Mouse (Mus musculus): ENCODE data around the gene Trim6.
A peak's percentile ranks its signal among the peaks of the same experiment; 100 is the strongest.
"Not testable (repeated sequence)": the region's sequence is repeated elsewhere in the genome, so short reads cannot be mapped to it uniquely, and the experiment has no call there.

The Trim6 gene

DNA sequence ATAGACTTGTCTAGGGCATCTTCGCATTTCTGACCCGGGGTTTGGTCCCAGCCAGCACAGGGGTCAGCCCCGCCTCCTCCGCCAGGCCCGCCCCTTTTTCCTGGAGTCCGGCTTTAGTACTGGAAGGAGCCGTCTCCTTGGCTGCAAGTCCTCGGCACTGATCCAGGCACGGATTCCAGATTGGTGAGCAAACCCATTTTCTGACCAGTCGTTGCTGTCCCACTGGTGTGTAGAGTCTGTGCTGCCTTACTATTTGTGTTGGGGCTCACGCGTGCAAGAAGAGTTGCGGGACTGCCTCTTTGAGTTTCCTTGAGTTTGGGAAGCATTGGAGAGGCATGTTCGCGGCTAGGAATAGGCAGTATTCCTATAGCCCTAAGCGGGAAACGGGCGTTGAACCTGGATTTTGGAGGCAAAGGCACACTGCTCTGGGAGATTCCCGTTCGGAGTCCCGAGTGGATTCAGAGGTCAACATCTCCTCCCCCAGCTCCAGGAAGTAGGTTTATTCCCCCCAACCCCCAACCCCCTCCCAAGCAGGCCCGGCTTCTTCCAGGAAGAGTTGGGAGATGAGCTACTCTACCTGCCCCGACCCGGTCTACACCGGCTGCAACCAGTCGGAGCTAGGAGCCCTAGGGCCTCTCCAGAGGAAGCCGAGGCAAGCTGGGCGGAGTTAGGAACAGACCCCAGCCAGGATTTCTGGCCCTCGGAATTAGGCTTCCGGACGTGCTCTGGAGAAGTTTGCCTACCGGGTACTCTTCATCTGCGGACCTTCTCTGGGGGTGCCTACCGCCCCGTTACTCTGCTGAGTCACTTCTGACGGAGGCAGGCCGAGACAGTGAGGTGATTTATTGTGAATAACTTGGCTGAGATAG lies at the start of gene Trim6:
Gene Trim6 (plus strand): TSS at position 93 of the 869 bp plus-strand sequence.
- DNase-seq (ENCODE audit: low read depth, low spot score): no peak

DNA sequence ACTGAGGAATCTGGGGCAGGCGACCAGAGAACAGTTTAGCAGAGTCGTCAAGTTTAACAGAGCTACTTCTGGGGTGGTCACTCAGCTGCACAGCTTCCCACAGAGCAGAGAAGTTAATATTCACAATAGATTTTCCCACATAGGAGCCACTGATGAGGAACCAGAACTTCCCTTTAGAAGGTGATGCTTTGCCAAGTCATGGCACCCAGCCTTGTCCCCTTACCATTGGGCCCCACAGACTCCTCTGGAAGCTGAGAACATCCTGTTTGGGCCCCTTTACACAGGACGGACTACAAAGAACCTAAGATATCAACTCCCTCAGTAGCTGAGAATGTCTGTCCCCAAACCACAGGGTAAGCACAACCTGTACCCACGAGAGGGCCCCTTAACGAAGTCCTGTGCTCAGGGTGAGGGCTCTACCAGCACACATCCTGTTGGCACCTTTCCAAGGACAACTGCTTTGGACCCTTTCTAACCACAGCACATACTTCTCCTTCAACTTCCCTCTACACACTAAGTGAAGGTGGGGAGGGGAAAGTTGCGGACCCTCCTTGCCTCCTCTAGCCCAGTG lies 48.9 kb upstream of the Trim6 start:
- no peak for DNase-seq (ENCODE audit: low read depth, low spot score)

DNA sequence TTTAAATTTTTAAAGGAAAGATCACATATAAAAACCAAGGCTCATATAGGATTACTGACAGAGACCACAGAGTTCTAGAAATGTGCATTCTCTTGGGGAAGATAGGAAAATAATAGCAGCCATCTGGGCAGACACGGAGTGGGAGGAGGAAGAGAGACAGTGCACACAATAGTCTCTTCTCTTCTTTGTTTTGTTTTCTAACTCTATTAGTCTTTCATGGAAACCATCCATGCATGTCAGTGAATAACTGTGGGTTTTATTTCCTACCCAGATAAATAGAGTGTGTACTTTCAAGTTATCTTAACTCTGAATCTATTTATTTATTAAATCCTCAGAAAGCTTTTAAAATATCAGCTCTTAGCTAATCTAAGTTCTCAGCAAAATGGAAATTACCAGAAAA lies 43.5 kb upstream of the Trim6 start:
- no peak for DNase-seq (ENCODE audit: low read depth, low spot score)

DNA sequence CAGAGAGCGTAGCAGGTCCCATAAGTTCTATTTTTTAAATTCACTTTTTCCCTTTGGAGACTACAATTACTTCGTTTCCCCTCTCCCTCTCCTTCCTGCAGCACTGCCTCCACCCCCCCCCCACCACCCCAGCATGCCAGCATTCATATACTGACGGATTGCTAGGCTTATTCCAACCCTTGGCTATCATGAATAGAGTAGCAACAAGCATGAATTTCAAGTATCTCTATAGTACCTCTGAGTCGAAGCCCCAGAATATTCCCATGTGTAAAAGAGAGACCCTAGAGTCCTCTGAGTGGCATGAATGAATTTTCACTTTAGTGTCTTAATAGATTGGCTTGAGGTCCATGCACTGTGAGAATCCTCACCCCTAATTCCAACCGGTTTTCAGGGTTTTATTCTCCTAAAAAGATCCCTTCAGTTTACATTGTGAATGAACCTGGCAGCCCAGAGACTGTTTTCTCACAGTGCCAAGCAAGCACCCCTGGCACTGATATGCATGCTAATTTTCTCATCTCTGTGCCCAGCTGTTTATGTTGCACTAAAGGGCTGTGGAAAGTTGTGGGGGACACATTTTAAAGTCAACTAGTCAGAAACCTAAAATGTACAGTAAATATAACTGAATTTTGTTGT lies 40.1 kb upstream of the Trim6 start:
- no peak for DNase-seq (ENCODE audit: low read depth, low spot score)

DNA sequence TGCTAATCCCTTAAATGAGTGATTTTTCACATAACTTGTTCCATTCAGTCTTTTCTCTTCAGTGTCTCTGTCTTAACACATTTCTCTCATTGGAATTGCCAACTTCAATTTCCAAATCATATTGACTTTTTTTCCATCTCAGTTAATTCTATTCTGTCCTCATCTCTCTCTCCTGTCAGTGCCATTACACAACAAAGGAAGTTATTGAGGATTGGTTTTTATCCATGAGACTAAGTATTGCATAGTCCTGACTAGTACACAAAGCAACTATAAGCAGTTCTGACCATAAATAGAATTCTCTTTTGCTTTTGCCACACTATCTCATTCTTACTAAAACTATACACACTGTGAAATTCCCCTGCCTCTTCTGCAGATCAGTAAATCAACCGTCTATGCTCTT lies 39.5 kb upstream of the Trim6 start:
- no peak for DNase-seq (ENCODE audit: low read depth, low spot score)

DNA sequence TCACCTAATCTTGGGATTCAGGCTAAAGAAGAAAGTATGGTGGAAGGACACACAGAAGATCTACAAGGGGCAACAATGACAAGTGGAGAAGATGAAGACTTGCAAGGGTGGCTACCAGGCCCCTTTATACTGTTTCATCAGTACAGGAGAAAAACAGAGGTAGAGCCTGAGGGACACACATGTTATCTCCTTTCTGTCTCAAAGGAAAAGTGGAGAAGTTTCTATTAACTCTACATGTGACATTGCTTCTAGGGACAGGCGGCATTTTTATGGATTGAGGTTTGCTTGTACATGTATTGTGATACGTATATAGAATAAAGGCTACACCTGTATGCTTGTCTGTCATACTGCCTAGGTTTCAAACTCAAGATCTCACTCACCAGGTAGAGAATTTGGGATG lies 35.3 kb upstream of the Trim6 start, which contains the start of gene Olfr648:
Gene Olfr648 (minus strand): TSS at position 101 of the 400 bp plus-strand sequence.
- no peak for DNase-seq (ENCODE audit: low read depth, low spot score)

DNA sequence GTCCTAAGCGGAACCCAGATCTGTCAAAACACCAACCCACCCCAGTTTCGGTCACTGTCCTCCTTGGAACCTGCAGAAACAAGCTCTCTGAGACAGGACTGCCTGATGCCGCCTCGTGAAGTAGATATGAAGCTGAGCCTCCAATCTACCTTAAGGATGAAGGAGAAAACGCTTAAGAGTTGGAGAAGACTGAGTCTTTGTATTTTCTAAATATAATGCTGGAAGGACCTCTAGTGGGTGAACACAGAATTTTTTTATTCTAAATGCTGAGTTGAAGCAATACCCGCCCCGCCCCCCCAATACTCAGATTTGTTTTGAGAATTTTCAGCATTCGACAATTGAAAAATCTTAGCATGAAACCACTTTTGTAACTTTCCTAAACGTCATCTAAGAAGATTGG lies 27.3 kb upstream of the Trim6 start:
- no peak for DNase-seq (ENCODE audit: low read depth, low spot score)

DNA sequence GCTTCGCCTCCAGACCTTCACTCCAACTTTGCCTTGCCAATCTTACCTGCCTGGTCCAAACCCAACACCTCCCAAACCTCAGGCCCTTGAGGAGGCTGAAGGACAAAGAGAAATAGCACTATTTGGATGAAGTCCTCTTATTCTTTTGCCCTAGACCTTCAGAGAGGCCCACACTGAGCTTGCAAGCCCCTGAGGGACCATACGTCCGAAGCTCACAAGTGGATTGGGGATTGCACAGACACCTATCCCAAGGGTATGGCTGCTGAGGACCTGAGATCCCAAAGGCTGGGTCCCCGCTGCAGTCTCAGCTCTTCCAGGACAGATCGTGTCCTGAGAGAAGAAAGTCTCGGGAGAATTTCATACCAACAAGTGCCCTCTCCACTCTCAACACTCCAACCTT lies 22.7 kb upstream of the Trim6 start, which contains the start of gene Olfr649:
Gene Olfr649 (minus strand): TSS at position 101 of the 400 bp plus-strand sequence.
- no peak for DNase-seq (ENCODE audit: low read depth, low spot score)

DNA sequence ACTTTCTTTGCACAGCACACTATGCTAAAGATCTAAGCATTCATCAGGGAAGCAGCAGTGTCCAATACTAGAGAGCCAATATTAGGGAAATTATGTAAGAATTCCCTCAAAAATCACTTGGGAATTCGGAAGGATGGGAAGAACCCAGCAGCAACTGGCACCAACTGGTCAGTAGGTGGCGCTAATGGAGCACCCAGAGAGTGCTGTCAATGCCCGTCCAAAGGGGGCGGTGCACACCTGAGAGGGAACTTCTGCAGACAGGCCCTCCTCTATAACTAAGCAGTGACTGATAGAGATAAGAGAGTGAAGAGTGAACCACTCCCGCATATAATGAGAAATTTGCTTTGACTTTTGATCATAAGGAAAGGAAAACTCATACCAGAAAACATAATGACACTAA lies 18.8 kb upstream of the Trim6 start:
- peak; percentile 21 for DNase-seq (ENCODE audit: low read depth, low spot score)

DNA sequence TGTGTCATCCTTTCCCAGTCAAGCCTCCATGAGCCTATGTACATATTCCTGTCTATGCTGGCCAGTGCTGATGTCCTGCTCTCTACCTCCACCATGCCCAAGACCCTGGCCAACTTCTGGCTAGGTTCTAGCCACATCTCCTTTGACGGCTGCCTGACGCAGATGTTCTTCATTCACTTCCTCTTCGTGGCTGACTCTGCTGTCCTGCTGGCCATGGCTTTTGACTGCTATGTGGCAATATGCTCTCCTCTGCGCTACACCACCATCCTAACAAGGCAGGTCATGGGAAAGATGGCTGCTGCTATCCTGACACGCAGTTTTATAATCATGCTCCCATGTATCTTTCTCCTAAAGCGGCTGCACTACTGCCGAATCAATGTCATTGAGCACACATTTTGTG lies 12.4 kb upstream of the Trim6 start:
- no peak for DNase-seq (ENCODE audit: low read depth, low spot score)

DNA sequence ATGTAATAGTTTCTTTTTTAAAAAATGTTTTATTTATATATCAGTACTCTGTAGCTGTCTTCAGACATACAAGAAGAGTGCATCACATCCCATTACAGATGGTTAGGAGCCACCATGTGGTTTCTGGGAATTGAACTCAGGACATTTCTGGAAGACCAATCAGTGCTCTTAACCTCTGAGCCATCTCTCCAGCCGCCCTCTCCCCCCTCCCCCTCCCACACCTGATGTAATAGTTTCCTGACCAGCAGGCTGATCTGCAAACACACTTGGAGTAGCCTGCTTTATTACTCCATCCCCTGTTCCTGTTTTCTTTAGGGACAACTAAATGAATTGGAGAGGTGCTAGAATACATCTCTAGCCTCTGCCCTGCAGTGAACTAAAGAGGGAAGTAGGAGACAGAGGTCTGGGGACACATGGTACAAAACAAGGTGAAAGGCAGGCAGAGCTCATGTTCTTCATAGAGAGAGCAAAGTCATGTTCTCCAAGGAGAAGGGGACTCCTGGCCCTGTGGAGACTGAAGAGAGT lies 2.5 kb upstream of the Trim6 start:
- DNase-seq (ENCODE audit: low read depth, low spot score): no peak

DNA sequence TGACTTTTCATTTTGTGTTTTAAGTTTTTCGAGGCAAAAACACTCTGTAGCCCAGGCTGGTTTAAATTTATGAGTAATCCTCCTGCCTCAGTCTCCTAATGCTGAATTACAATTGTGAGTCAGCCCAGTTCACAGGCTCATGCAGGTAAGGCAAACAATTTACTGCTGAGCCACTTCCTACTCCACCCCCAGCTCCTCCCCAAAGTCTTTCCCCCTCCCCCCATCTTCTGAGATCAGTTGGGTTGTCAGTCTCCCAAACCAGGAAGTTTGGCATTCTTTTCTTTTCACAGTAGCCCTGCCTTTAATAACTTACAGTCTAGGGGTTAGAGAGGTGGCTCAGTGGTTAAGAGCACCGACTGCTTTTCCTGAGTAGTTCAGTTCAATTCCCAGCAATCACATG lies 712 bp upstream of the Trim6 start:
- no peak for DNase-seq (ENCODE audit: low read depth, low spot score)

DNA sequence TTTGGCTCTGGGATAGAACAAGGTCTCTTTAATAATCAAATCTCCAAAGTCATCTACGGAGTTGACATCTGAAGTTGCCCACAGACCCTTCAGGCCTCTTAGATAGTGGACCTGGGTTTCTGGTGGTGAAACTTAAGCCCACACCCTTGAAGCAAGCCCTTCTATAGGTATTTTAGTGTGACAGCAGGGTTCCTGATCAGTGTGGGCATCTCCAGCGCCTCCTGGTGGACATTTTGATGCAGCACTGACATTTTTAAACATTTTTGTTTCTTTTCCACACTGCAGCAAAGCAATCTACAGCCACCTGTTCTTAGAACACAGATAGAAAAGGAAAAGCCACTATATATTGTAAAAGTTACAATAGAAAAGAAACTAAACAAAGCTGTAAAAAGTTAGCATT lies 12.6 kb downstream of the Trim6 start:
- DNase-seq (ENCODE audit: low read depth, low spot score): peak; percentile 19

DNA sequence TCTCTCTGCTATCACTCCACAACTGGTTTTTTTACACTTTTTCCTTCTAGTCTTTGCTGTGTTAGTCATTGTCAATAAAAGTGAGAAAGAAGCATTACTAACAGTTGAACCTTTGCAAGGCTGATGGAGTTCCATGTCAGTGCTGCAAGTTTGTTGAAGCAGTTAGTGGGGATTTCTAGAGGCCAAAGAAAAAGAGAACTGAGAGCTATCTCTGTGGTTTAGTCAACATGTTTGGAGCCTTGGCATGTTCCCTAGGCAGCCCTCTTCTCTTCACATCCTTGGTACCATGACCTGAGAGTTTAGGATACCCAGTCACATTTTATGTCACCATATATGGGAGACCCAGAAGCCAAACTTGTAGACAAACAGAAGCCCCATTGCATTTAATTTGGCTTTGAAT lies 22.3 kb downstream of the Trim6 start:
- no peak for DNase-seq (ENCODE audit: low read depth, low spot score)

DNA sequence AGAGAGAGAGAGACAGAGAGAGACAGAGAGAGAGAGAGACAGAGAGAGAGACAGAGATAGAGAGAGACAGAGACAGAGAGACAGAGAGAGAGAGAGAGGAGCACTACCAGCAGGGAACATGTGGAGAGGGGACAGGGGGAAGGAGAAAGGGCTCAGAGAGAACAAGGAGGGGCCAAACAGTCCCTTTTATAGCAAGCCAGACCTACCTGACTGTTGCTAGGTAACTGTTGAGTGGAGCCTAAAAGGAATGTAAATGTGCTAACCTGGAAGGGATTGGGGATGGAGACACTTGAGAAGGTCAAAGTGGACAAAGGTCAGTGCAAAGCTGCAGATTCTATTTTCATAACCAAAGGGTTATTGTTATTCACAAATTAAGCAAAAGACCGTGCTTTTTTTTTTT lies 25.0 kb downstream of the Trim6 start:
- DNase-seq (ENCODE audit: low read depth, low spot score): no peak

DNA sequence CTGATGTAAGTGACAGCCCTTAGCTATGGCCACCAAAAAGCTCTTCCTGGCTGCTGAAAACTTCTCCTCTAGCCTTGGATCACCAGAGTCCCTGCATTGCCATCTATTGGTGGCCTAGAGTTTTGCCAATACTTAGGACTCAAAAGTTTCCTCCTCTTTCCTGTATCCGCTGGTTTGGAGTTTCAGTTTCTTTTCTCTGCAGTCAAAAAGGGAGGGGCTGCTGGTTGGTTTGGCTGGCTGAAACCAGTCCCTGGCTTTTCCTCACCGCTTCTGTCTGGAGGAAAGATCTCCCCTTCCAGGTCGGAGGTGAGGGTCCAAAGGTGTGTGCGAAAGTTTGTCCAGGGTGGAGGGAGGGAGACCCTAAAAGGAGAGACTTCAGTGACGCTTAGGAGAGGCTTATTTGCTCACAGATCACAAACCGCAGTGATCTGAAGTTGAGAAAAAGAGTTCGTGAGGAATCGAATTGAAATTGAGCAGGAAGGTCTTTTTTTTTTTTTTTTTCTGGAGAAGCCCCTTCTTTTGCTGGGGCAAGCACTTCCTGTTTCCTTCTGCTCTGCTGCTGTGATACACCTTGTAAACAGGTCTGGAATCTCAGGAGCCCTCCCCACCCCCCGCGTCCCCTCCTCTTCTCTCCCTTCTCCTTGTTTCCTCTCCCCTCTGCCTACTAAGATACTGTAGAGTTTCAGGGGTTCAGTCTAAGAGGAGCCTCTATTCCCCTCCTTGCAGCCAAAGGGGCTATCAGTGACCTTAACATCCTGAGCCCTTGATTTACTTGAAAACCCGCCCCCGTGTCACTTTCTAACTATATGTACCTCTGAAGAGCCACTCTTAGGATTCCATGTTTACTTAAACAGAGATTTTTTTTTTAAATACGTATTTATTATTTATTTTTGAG lies 25.9 kb downstream of the Trim6 start, which contains the start of gene Trim34a:
Gene Trim34a (plus strand): TSS at position 171 of the 895 bp plus-strand sequence.
- DNase-seq (ENCODE audit: low read depth, low spot score): peak; percentile 15

DNA sequence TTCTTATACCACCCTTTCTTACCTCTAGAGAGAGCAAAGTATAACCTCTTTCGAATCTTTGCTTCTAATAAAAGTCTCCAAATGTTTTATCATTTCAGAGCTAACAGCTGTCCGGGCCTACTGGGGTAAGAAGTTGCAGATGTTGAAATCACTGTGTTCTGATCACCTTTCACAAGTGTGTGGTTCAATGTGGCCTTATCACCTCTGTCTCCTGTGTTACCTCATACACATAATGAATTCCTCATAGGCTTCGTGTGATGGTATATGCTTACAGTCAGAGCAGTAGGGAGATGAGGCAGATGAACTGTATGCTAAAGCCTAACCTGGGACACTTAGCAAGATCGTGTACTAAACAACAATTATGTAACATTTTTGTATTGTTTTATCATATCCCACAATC lies 41.8 kb downstream of the Trim6 start:
- not testable (repeated sequence) for DNase-seq (ENCODE audit: low read depth, low spot score)

DNA sequence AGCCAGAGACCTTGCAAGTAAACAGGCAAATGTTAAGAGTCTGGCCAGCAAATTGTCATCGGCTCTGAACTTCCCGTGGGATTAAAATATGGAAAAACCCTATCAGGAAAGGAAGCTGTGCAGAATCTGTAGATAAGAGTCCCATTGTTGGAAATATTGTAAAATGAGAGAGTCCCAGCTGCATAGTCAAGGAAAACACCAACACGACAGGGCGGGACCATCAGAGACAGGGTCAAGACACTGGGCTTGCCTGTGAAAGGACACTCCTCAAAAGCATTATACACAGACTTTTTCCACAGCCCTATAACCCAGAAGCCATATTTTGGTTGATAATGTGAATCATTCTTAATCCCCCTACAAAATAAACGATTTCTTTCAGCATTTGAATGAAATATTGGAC lies 46.7 kb downstream of the Trim6 start:
- DNase-seq (ENCODE audit: low read depth, low spot score): not testable (repeated sequence)

DNA sequence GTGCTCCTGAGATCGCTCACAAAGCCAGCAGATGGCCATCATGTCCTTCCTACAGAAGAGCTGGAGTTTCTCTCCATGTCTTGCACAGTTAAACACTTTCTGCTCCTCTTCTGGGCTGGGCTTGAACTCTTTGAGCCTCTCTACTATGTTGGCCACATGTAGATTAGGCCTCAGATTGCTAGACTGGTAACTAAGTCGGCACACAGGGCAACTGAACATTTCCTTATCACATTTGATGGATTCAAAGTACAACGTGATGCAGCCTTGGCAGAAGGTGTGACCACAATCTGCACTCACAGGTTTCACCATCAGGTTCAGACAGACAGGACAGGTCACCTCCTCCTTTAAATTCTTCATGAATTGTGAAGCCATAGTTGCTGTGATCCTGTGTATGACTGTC lies 60.8 kb downstream of the Trim6 start:
- not testable (repeated sequence) for DNase-seq (ENCODE audit: low read depth, low spot score)
